Mouse (Mus musculus): Measurements from ENCODE around the gene Fabp3.

DNA sequence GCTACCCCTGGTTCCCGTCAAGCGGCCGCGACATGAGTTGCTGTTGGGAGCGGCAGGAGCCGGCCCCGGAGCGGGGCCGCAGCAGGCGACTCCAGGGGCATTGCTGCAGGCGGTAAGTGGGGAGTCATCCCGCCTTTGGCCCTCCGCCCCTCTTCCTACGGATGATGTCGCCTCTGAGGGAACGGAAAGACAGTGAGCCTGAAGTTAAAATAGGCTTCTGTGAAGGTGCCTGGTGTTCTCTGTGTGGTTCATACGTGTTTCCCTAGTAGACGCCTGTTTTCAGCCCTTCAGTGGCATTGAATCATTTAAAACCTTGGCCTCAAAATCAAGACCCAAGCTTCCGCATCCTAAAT, 51.8 kb downstream of the Fabp3 start:
- TF ChIP-seq CTCF (IDR thresholded peaks at IDR 0.05; ENCODE audit: low read depth) (no peak), EP300 (optimal IDR thresholded peaks at IDR 0.05) (no peak)

Measured in stomach, postnatal 0 days (tissue).